Mouse (Mus musculus) spleen, adult 2 months (tissue): ENCODE results near the gene Spp2. TPM values are rescaled to one million over a fixed set of nuclear protein-coding genes. Genes with fewer than 3 reads are reported as not detected.

Experiments
- DNase-seq, 2 experiments: peaks; one replicate each; pipeline versions ENCODE4 v3.0.0 to v3.0.0-alpha.2; 2012 to 2021; ENCODE audit warnings: low spot score in 2 of 2, low read depth in 1 of 2
- H3K27ac ChIP-seq: fragments of 200-500 bp; 2 replicates; pipeline ENCODE4 v1.5.1; 2012; ENCODE audit warnings: low read length, inconsistent platforms; ENCODE audit not compliant: insufficient read depth
- H3K27me3 ChIP-seq: fragments of 200-500 bp; 2 replicates; pipeline ENCODE4 v1.6.1; 2012; ENCODE audit warnings: mild to moderate bottlenecking, moderate library complexity, low read length, inconsistent platforms; ENCODE audit not compliant: control insufficient read depth, insufficient read depth
- H3K36me3 ChIP-seq: fragments of 200-500 bp; 2 replicates; pipeline ENCODE4 v1.6.1; 2012; ENCODE audit warnings: mild to moderate bottlenecking, low read length, inconsistent platforms; ENCODE audit not compliant: control insufficient read depth, insufficient read depth
- H3K4me1 ChIP-seq: fragments of 200-500 bp; 2 replicates; pipeline ENCODE4 v1.6.1; 2011; ENCODE audit warnings: inconsistent platforms; ENCODE audit not compliant: control insufficient read depth, insufficient read depth, insufficient read length
- H3K4me3 ChIP-seq: fragments of 200-500 bp; 2 replicates; pipeline ENCODE4 v1.5.1; 2011; ENCODE audit warnings: mild to moderate bottlenecking, inconsistent platforms; ENCODE audit not compliant: insufficient read depth, insufficient read length; ENCODE audit errors: extremely low read depth
- CTCF ChIP-seq: fragments of 200-500 bp; IDR thresholded peaks from 2 replicates; pipeline ENCODE4 v1.5.1; 2011; ENCODE audit warnings: mild to moderate bottlenecking, inconsistent platforms; ENCODE audit not compliant: insufficient read depth, insufficient read length, insufficient replicate concordance; ENCODE audit errors: extremely low read depth
- POLR2A ChIP-seq: fragments of 200-500 bp; IDR thresholded peaks from 2 replicates; pipeline ENCODE4 v1.6.1; 2011; ENCODE audit warnings: low read depth, low read length, inconsistent platforms
- WGBS: fragments of 180-500 bp; shearing (Covaris S2); methylation state at CpG from one replicate; pipeline ENCODE4 v1.1.7; 2018; 5-methylcytosine and 5-hydroxymethylcytosine counted together
- polyA plus RNA-seq: library from polyadenylated mRNA; depleted of rRNA; stranded (reverse); fragments of >200 nt; gene quantifications from 2 replicates; pipeline ENCODE4 v1.2.3, GENCODE M21; 2012

The Spp2 gene
- polyA plus RNA-seq, 1 experiment, result 0.37 TPM

GRCm38 (mm10) chr1:88433096-88433883 is 26.5 kb downstream of the Spp2 start:
- Histone ChIP-seq H3K36me3 (no peaks in the 10 kb centered on the region), H3K27ac (no peak overlapping the region), H3K4me1 (no peaks in the 10 kb centered on the region; the same call in 1 of the 2 replicates), H3K4me3 (no peak overlapping the region), H3K27me3 (no peaks in the 10 kb centered on the region)
- WGBS, result 35% methylated on average over 6 of the region's 6 CpGs
- no peak for DNase-seq
- TF ChIP-seq POLR2A (no peak), CTCF (no peak)

- H3K4me1 ChIP-seq, result no peaks in the 10 kb centered on the region; the same call in 1 of the 2 replicates
- no peak overlapping the region for H3K4me3 ChIP-seq
- WGBS, result 84% methylated on average over 4 of the region's 4 CpGs
- no peaks in the 10 kb centered on the region for H3K36me3 ChIP-seq
- TF ChIP-seq POLR2A, result no peak
- no peak for TF ChIP-seq CTCF
- H3K27ac ChIP-seq, result no peak overlapping the region
- DNase-seq, result no peak
- H3K27me3 ChIP-seq, result no peaks in the 10 kb centered on the region
These were observed 27.3 kb downstream of the Spp2 start for GRCm38 (mm10) chr1:88434057-88434456.

GRCm38 (mm10) chr1:88437206-88438126 is 30.7 kb downstream of the Spp2 start:
- DNase-seq, result no peak
- Histone ChIP-seq H3K27me3 (no peaks in the 10 kb centered on the region), H3K4me1 (no peaks in the 10 kb centered on the region; the same call in 1 of the 2 replicates), H3K4me3 (no peak overlapping the region), H3K27ac (no peak overlapping the region), H3K36me3 (no peaks in the 10 kb centered on the region)
- TF ChIP-seq CTCF (no peak), POLR2A (no peak)
- 78% methylated on average over 9 of the region's 9 CpGs for WGBS

- Histone ChIP-seq H3K4me1 (no peaks in the 10 kb centered on the region), H3K36me3 (no peaks in the 10 kb centered on the region), H3K4me3 (no peak overlapping the region), H3K27me3 (no peaks in the 10 kb centered on the region), H3K27ac (no peak overlapping the region)
- 80% methylated on average over 4 of the region's 4 CpGs for WGBS
- TF ChIP-seq POLR2A (no peak), CTCF (no peak)
- DNase-seq, result no peak
These were observed 36.6 kb downstream of the Spp2 start for GRCm38 (mm10) chr1:88443383-88443782.

- H3K4me3 ChIP-seq, result no peak overlapping the region
- WGBS, result 71% methylated on average over 4 of the region's 4 CpGs
- no peak for DNase-seq
These were observed 38.6 kb downstream of the Spp2 start for GRCm38 (mm10) chr1:88445400-88445799.

GRCm38 (mm10) chr1:88446270-88447030 is 39.7 kb downstream of the Spp2 start:
- no peak overlapping the region for H3K4me3 ChIP-seq
- no peaks in the 10 kb centered on the region for H3K27me3 ChIP-seq
- WGBS, result 92% methylated on average over 16 of the region's 16 CpGs
- TF ChIP-seq POLR2A, result no peak
- TF ChIP-seq CTCF, result no peak
- H3K27ac ChIP-seq, result no peak overlapping the region
- H3K4me1 ChIP-seq, result peaks cover 2% of the 10 kb centered on the region
- no peak for DNase-seq
- no peaks in the 10 kb centered on the region for H3K36me3 ChIP-seq

More at GRCm38 (mm10) chr1:88445400-88445799, 38.6 kb downstream of the Spp2 start:
- Histone ChIP-seq H3K27me3 (no peaks in the 10 kb centered on the region), H3K36me3 (no peaks in the 10 kb centered on the region), H3K27ac (no peak overlapping the region), H3K4me1 (no peaks in the 10 kb centered on the region)
- no peak for TF ChIP-seq CTCF
- TF ChIP-seq POLR2A, result no peak
